Mouse (Mus musculus): ENCODE measurements around the gene Sdc4. TPM values are rescaled to one million over a fixed set of nuclear protein-coding genes. Genes with fewer than 3 reads are reported as not detected.

Gene Sdc4
- total and polyA plus RNA-seq, 2 experiments, result 182 to 511 TPM

DNA sequence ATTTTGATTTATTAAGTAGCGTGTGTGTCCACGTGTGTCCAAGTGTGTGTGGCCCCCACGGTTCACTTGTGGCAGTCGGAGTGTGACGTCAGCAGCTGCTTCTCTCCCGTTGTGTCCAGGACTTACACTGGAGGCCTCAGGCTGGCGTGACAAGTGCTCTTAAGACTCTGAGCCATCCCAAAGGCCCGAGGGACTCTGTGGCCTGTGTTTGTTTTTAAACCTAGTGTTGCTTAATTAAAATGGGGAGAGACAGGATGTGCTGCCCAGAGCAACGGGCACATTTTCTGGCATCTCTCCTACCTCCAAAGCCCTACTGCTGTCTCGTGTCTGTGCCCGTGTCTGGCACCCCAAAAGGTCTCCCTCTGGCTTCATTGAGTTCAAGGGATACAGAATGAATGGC, 20.2 kb downstream of the Sdc4 start:
- TF ChIP-seq POLR2A (IDR thresholded peaks at IDR 0.05; ENCODE audit: extremely low read depth, insufficient read depth, low read length), result 0 out of 2 replicates have a peak, but pooled peaks have one; percentile 38
- TF ChIP-seq CTCF (IDR thresholded peaks at IDR 0.05; ENCODE audit: low read depth, low read length), result peak; percentile 4; the same call in 1 of the 2 replicates

DNA sequence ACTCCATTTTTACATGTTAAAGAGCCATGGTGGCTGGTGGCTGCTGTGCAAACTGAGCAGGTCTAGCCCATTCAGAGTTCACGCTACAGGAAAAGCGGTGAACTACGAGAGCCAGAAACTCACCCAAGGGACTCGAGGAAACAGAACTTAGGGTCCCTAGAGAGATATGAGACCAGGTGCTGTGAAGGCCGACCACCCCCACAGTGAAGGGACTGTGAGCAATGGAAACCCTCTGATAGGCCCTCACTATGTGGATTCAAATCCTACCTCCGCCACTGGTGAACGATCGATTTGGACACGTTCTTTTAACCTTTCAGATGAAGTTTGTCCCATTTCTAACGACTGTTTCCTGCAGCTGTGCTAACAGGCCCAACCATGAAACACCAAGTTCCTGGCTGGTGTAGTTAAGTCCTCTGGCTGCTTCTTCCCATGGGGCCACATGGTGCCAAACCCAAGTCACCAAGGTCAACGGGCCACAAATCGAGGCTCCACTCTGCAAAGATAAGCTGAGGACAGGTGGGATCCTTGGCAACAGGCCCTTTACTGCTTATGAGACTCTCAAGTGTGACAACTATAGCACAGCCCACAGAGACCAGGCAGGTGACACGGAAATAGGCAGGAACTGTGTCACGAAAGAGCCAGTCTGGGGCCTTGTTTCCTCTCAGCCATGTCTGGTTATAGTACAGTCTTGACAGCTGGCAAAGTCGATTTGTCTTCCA, 20.9 kb downstream of the Sdc4 start:
- Histone ChIP-seq H3K79me2 (ENCODE audit: control insufficient read depth, insufficient read depth, low read length) (no peaks in the 10 kb centered on the region), H3K36me3 (ENCODE audit: control insufficient read depth, insufficient read depth, low read length) (peaks cover 33% of the 10 kb centered on the region), H3K27me3 (ENCODE audit: control insufficient read depth, insufficient read depth, low read length) (no peaks in the 10 kb centered on the region), H3K4me3 (ENCODE audit: insufficient read depth, low read depth, low read length) (no peak overlapping the region), H3K4me1 (ENCODE audit: control insufficient read depth, insufficient read depth, low read length) (peaks cover 49% of the 10 kb centered on the region), H3K27ac (replicated peaks; ENCODE audit: insufficient read depth, low read depth, low read length) (peak overlapping the region; percentile 89), H3K9ac (ENCODE audit: low read depth, low read length) (peak overlapping the region; percentile 20)
- WGBS, result 26% methylated on average over 15 of the region's 15 CpGs
- DNase-seq (ENCODE audit: extremely low read depth, low read depth, low spot score), result peak; percentile 96
- no peak for TF ChIP-seq CTCF (IDR thresholded peaks at IDR 0.05; ENCODE audit: low read depth, low read length)
- TF ChIP-seq POLR2A (IDR thresholded peaks at IDR 0.05; ENCODE audit: extremely low read depth, insufficient read depth, low read length), result no peak

More for the DNA sequence above, 20.2 kb downstream of the Sdc4 start:
- peaks cover 39% of the 10 kb centered on the region for H3K36me3 ChIP-seq (ENCODE audit: control insufficient read depth, insufficient read depth, low read length)
- no peaks in the 10 kb centered on the region for H3K27me3 ChIP-seq (ENCODE audit: control insufficient read depth, insufficient read depth, low read length)
- no peak overlapping the region for H3K4me3 ChIP-seq (ENCODE audit: insufficient read depth, low read depth, low read length)
- WGBS, result 27% methylated on average over 11 of the region's 11 CpGs
- DNase-seq (ENCODE audit: extremely low read depth, low read depth, low spot score), result peak; percentile 93
- peak overlapping the region; percentile 89 for H3K27ac ChIP-seq (replicated peaks; ENCODE audit: insufficient read depth, low read depth, low read length)
- peaks cover 50% of the 10 kb centered on the region for H3K4me1 ChIP-seq (ENCODE audit: control insufficient read depth, insufficient read depth, low read length)
- peak overlapping the region; percentile 42; the same call in 1 of the 2 replicates for H3K9ac ChIP-seq (ENCODE audit: low read depth, low read length)
- no peaks in the 10 kb centered on the region for H3K79me2 ChIP-seq (ENCODE audit: control insufficient read depth, insufficient read depth, low read length)

DNA sequence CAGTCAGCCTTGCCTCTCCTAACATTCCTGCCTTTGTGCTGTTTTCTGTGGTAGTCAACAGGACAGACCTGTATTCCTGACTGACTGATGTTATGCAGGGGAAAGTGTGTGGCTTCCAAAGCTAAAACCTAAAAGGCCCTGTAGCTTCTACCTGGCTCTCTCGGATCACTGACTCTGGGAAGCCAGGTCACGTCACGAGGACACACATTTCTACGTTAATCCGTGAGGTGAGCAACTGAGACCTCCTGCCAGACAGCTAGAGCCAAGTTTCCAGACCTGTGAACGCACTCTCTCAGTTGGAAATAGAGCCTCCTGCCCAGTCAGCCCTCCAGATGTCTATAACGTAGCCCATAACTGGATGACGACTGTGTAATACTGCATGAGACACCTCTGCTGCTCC, 21.7 kb downstream of the Sdc4 start:
- peak overlapping the region; percentile 89 for H3K27ac ChIP-seq (replicated peaks; ENCODE audit: insufficient read depth, low read depth, low read length)
- H3K79me2 ChIP-seq (ENCODE audit: control insufficient read depth, insufficient read depth, low read length), result no peaks in the 10 kb centered on the region
- peak; percentile 88 for DNase-seq (ENCODE audit: extremely low read depth, low read depth, low spot score)
- peaks cover 24% of the 10 kb centered on the region for H3K36me3 ChIP-seq (ENCODE audit: control insufficient read depth, insufficient read depth, low read length)
- no peak overlapping the region for H3K4me3 ChIP-seq (ENCODE audit: insufficient read depth, low read depth, low read length)
- WGBS, result 17% methylated on average over 8 of the region's 8 CpGs
- no peaks in the 10 kb centered on the region for H3K27me3 ChIP-seq (ENCODE audit: control insufficient read depth, insufficient read depth, low read length)
- H3K4me1 ChIP-seq (ENCODE audit: control insufficient read depth, insufficient read depth, low read length), result peaks cover 45% of the 10 kb centered on the region
- no peak for TF ChIP-seq POLR2A (IDR thresholded peaks at IDR 0.05; ENCODE audit: extremely low read depth, insufficient read depth, low read length)
- TF ChIP-seq CTCF (IDR thresholded peaks at IDR 0.05; ENCODE audit: low read depth, low read length), result no peak
- H3K9ac ChIP-seq (ENCODE audit: low read depth, low read length), result peak overlapping the region; percentile 16

DNA sequence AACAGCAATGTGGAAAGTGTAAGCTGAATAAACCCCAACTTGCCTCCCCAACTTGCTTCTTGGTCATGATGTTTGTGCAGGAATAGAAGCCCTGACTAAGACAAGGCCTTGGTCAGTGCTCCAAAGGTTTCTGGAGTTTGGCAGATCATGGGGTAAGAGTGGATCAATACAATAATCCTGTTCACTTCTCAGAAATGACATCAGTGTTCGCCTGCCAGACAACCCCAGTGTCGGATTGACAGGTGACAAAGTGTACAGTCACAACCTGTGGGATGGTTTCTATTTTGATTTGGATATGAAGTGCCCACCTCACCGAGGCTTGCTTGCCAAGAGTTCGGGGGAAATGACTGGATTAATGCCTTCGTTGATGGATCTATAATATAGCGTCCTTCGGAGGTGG, 22.4 kb downstream of the Sdc4 start:
- WGBS, result 24% methylated on average over 7 of the region's 7 CpGs
- Histone ChIP-seq H3K9ac (ENCODE audit: low read depth, low read length) (no peak overlapping the region; the same call in 1 of the 2 replicates), H3K4me1 (ENCODE audit: control insufficient read depth, insufficient read depth, low read length) (peaks cover 40% of the 10 kb centered on the region), H3K79me2 (ENCODE audit: control insufficient read depth, insufficient read depth, low read length) (no peaks in the 10 kb centered on the region), H3K27ac (replicated peaks; ENCODE audit: insufficient read depth, low read depth, low read length) (peak overlapping the region; percentile 89), H3K4me3 (ENCODE audit: insufficient read depth, low read depth, low read length) (no peak overlapping the region), H3K36me3 (ENCODE audit: control insufficient read depth, insufficient read depth, low read length) (peaks cover 18% of the 10 kb centered on the region; the same call in 1 of the 2 replicates), H3K27me3 (ENCODE audit: control insufficient read depth, insufficient read depth, low read length) (no peaks in the 10 kb centered on the region)
- TF ChIP-seq POLR2A (IDR thresholded peaks at IDR 0.05; ENCODE audit: extremely low read depth, insufficient read depth, low read length) (no peak), CTCF (IDR thresholded peaks at IDR 0.05; ENCODE audit: low read depth, low read length) (no peak)
- peak; percentile 95 for DNase-seq (ENCODE audit: extremely low read depth, low read depth, low spot score)

DNA sequence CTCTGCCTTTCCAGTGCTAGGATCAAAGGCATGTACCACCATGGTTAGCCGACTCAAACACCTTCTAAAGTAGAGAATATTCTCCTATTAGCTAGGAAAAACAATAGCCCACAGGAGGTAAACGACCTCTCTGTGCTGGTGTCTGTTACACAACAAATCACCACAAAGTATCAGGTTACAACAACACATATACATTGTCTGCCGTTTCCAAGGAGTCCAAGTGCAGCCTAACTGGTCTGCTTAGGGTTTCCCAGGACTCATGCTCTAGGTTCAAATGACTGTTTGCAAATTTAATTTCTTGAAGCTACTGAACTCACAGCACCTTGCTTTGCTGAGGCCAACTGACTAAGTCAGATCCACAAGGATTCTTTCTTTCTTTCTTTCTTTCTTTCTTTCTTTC, 24.2 kb downstream of the Sdc4 start:
- TF ChIP-seq POLR2A (IDR thresholded peaks at IDR 0.05; ENCODE audit: extremely low read depth, insufficient read depth, low read length) (no peak), CTCF (IDR thresholded peaks at IDR 0.05; ENCODE audit: low read depth, low read length) (no peak)
- peaks cover 30% of the 10 kb centered on the region for H3K4me1 ChIP-seq (ENCODE audit: control insufficient read depth, insufficient read depth, low read length)
- peaks cover 1% of the 10 kb centered on the region; the same call in 1 of the 2 replicates for H3K36me3 ChIP-seq (ENCODE audit: control insufficient read depth, insufficient read depth, low read length)
- H3K27ac ChIP-seq (replicated peaks; ENCODE audit: insufficient read depth, low read depth, low read length), result no peak overlapping the region
- peak; percentile 26 for DNase-seq (ENCODE audit: extremely low read depth, low read depth, low spot score)
- H3K9ac ChIP-seq (ENCODE audit: low read depth, low read length), result no peak overlapping the region
- no peak overlapping the region for H3K4me3 ChIP-seq (ENCODE audit: insufficient read depth, low read depth, low read length)
- 22% methylated on average over 3 of the region's 3 CpGs for WGBS
- H3K79me2 ChIP-seq (ENCODE audit: control insufficient read depth, insufficient read depth, low read length), result no peaks in the 10 kb centered on the region
- no peaks in the 10 kb centered on the region for H3K27me3 ChIP-seq (ENCODE audit: control insufficient read depth, insufficient read depth, low read length)

DNA sequence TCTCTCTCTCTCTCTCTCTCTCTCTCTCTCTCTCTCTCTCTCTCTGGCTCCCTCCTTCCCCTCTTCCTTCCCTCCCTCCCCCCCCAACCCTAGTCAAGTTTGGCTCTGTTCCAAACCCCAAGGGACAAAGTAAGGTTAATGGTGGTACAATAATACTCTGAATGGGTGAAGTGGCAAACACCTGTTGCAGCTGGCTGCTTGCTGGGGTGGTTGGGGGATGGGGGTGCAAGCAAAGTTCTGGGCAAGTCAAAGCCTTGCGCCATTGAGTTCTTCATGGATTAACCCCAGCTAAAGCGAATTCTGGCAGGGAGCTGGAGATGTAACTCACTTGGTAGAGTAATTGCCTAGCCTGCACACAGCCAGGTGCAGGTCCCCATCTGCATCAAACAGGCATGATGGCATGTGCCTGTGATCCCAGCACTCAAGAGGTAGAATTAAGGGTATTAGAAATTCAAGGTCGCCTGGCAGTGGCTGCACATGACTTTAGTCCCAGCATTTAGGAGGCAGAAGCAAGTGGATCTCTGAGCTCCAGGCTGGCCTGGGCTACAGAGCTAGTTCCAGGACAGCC, 25.3 kb downstream of the Sdc4 start:
- no peak overlapping the region for H3K27ac ChIP-seq (replicated peaks; ENCODE audit: insufficient read depth, low read depth, low read length)
- WGBS, result 25% methylated on average over 3 of the region's 3 CpGs
- H3K36me3 ChIP-seq (ENCODE audit: control insufficient read depth, insufficient read depth, low read length), result no peaks in the 10 kb centered on the region
- peaks cover 28% of the 10 kb centered on the region for H3K4me1 ChIP-seq (ENCODE audit: control insufficient read depth, insufficient read depth, low read length)
- no peak overlapping the region for H3K9ac ChIP-seq (ENCODE audit: low read depth, low read length)
- H3K79me2 ChIP-seq (ENCODE audit: control insufficient read depth, insufficient read depth, low read length), result no peaks in the 10 kb centered on the region
- peak; percentile 46 for DNase-seq (ENCODE audit: extremely low read depth, low read depth, low spot score)
- H3K27me3 ChIP-seq (ENCODE audit: control insufficient read depth, insufficient read depth, low read length), result no peaks in the 10 kb centered on the region
- TF ChIP-seq POLR2A (IDR thresholded peaks at IDR 0.05; ENCODE audit: extremely low read depth, insufficient read depth, low read length) (no peak), CTCF (IDR thresholded peaks at IDR 0.05; ENCODE audit: low read depth, low read length) (no peak)
- no peak overlapping the region for H3K4me3 ChIP-seq (ENCODE audit: insufficient read depth, low read depth, low read length)

Measured in liver, adult 2 months (tissue).